Mouse (Mus musculus) retina, embryonic 14.5 days (tissue): ENCODE results near the gene Chmp2b.
A peak's percentile ranks its signal among the peaks of the same experiment; 100 is the strongest.

Experiments
- DNase-seq: peaks from one replicate; pipeline ENCODE4 v3.0.0-alpha.2; 2015; ENCODE audit warnings: low spot score

The Chmp2b gene

DNA sequence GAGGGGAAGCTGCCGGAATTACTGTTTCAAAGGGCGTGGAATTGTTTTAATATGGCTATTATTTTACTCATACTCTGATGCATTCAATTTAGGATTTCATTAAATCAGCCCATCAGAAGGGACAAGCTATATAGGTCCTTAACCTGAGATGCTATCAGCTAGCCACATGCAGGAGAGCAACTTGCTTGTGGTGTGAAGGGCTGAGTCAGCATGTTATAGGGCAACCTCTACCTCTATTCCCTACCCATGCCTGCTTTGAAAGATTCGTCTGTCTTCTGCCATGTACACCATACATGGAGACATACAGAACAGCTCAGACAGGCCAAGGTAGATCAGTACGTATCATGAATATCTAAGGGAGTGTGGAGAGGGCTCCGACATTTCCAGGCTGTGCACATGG is 35.8 kb downstream of the Chmp2b start:
- no peak for DNase-seq

GRCm38 (mm10) chr16:65526004-65526403 is 36.5 kb downstream of the Chmp2b start:
- DNase-seq: no peak

- DNase-seq: no peak
Observed at GRCm38 (mm10) chr16:65520211-65520610, 42.3 kb downstream of the Chmp2b start, which contains the start of gene Pou1f1. Gene Pou1f1, plus strand, starts transcription at chr16:65520511.

DNA sequence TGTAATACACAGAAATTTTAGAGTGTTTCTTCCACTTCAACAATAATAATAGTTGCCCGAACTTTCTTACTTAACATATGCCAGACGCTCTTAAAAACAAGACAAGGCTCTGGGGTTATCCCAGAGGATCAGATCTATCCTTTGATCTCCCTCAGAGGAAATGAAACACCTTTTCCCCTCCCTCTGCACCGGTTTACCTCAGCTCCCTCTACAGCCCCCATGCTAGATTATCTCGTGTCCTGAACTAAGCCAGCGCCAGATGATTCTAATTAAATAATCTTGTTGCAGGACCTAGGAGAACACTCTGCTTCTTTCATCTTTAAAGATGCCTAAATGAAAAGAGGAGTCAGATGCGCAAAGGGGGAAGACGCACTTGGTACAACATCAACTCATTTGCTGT is 48.3 kb downstream of the Chmp2b start:
- DNase-seq: no peak

GRCm38 (mm10) chr16:65497049-65497448 is 65.5 kb downstream of the Chmp2b start:
- peak; percentile 77 for DNase-seq

DNA sequence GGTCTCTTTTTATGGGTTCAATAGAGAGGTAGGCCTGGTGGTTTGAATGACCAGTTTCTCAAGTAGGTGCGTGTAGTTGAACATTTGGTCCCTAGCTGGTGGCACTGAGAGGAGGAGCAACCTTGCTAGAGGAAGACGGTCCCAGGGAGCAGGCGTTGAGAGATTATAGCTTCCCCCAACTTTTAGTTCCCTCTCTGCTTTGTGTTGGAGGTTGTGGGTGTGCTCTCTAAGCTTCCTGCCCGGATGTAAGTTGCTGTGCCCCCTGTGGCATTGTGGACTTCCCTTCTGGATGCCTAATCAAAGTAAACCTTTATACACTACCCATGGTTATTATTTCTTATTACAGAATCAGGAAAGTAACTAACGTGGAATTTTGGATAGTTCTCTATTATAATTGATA is 66.5 kb downstream of the Chmp2b start:
- no peak for DNase-seq
